Mouse (Mus musculus) MEL (cell line): ENCODE measurements around the gene Nelfa.
A peak's percentile ranks its signal among the peaks of the same experiment; 100 is the strongest.

Source experiments
- CTCF ChIP-seq, 3 experiments: IDR thresholded peaks in 2 of 3; conservative IDR thresholded peaks in 1 of 3; 2 replicates each; pipeline ENCODE4 v1.5.1; 2011 to 2012; ENCODE audit warnings: low read length in 3 of 3, low read depth in 2 of 3, mild to moderate bottlenecking in 2 of 3, improper control_type of control experiment in 1 of 3, inconsistent platforms in 1 of 3, mixed read lengths in 1 of 3, moderate library complexity in 1 of 3; ENCODE audit not compliant: control insufficient read depth in 1 of 3, insufficient read depth in 1 of 3, poor library complexity in 1 of 3, severe bottlenecking in 1 of 3
- EP300 ChIP-seq, 2 experiments: IDR thresholded peaks; 2 replicates each; pipeline ENCODE4 v1.6.1; 2011; ENCODE audit warnings: improper control_type of control experiment in 2 of 2, low read length in 2 of 2, low read depth in 1 of 2, mild to moderate bottlenecking in 1 of 2
- ETS1 ChIP-seq: IDR thresholded peaks from 2 replicates; pipeline ENCODE4 v1.6.1; 2012; ENCODE audit warnings: low read depth, mild to moderate bottlenecking, inconsistent platforms, low read length, improper control_type of control experiment, moderate library complexity
- GATA1 ChIP-seq: IDR thresholded peaks from 2 replicates; pipeline ENCODE4 v1.6.1; 2011; ENCODE audit warnings: low read depth, low read length, improper control_type of control experiment
- HCFC1 ChIP-seq: IDR thresholded peaks from 2 replicates; pipeline ENCODE4 v1.6.1; 2012; ENCODE audit warnings: low read depth, mild to moderate bottlenecking, inconsistent platforms, low read length, improper control_type of control experiment, moderate library complexity
- NELFE ChIP-seq: IDR thresholded peaks from 2 replicates; pipeline ENCODE4 v1.6.1; 2011; ENCODE audit warnings: low read depth, low read length, improper control_type of control experiment
- POLR2A ChIP-seq, 2 experiments: IDR thresholded peaks; 2 replicates each; pipeline ENCODE4 v1.6.1; 2011 to 2012; ENCODE audit warnings: low read length in 2 of 2, mild to moderate bottlenecking in 2 of 2, control low read depth in 1 of 2, improper control_type of control experiment in 1 of 2, low read depth in 1 of 2, moderate library complexity in 1 of 2; ENCODE audit not compliant: control insufficient read depth in 1 of 2, insufficient read depth in 1 of 2, poor library complexity in 1 of 2
- POLR2AphosphoS5 ChIP-seq: IDR thresholded peaks from 2 replicates; pipeline ENCODE4 v1.6.1; 2012; ENCODE audit warnings: low read depth, borderline replicate concordance, mild to moderate bottlenecking, inconsistent platforms, low read length, moderate library complexity, mixed read lengths
- RAD21 ChIP-seq: IDR thresholded peaks from 2 replicates; pipeline ENCODE4 v1.6.1; 2011; ENCODE audit warnings: mild to moderate bottlenecking, low read depth, low read length, improper control_type of control experiment
- SIN3A ChIP-seq: IDR thresholded peaks from 2 replicates; pipeline ENCODE4 v1.6.1; 2012; ENCODE audit warnings: low read length, improper control_type of control experiment, inconsistent platforms
- TAL1 ChIP-seq: IDR thresholded peaks from 2 replicates; pipeline ENCODE4 v1.6.1; 2012; ENCODE audit warnings: mild to moderate bottlenecking, inconsistent platforms, low read length, moderate library complexity, mixed read lengths
- ZMIZ1 ChIP-seq: IDR thresholded peaks from 2 replicates; pipeline ENCODE4 v1.6.1; 2012; ENCODE audit warnings: low read depth, mild to moderate bottlenecking, inconsistent platforms, low read length, improper control_type of control experiment, moderate library complexity

DNA sequence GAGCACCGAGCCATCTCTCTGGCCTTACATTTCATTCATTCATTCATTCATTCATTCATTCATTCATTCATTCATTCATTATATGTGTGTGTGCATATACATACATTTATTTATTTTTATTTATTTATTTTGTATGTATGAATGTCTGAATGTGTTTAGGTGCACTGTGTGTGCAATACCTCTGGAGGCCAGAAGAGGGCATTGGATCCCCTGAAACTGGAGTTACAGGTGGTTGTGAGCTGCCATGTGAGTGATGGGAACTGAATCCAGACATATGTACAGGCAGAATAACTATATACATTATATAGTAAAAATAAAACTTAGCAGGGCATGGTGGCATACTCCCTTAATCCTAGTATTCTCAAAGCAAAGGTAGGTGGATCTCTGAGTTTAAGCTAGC lies 83.1 kb downstream of the Nelfa start:
- TF ChIP-seq POLR2A (IDR thresholded peaks at IDR 0.05; ENCODE audit: control insufficient read depth in 1 of 2, insufficient read depth in 1 of 2, low read depth in 1 of 2, low read length in 2 of 2, poor library complexity in 1 of 2), result no peak
- no peak for TF ChIP-seq GATA1
- no peak for TF ChIP-seq TAL1
- no peak for TF ChIP-seq NELFE
- no peak for TF ChIP-seq HCFC1
- no peak for TF ChIP-seq SIN3A
- peak; percentile 41 to 62 (median 44) for TF ChIP-seq CTCF (IDR thresholded peaks at IDR 0.05 in 2 of 3, conservative IDR thresholded peaks at IDR 0.05 in 1 of 3; ENCODE audit: control insufficient read depth in 1 of 3, insufficient read depth in 1 of 3, low read depth in 2 of 3, low read length in 3 of 3, poor library complexity in 1 of 3, severe bottlenecking in 1 of 3)
- no peak for TF ChIP-seq POLR2AphosphoS5
- TF ChIP-seq RAD21, result no peak; the same call in none of the 2 replicates
- no peak for TF ChIP-seq ZMIZ1
- TF ChIP-seq ETS1, result no peak
- TF ChIP-seq EP300 (IDR thresholded peaks at IDR 0.05; ENCODE audit: low read depth in 1 of 2, low read length in 2 of 2), result no peak
